Mouse (Mus musculus) stomach, embryonic 16.5 days (tissue): ENCODE measurements around the gene Prl7a1. TPM values are rescaled to one million over a fixed set of nuclear protein-coding genes. Genes with fewer than 3 reads are reported as not detected.

Experiments
- ATAC-seq: fragments of 200-750 bp; cut with Nextera tagmentation; 2 replicates; pipeline ENCODE4 v1.8.0; 2017; ENCODE audit warnings: moderate number of reproducible peaks, moderate TSS enrichment; ENCODE audit not compliant: insufficient read depth, low FRiP score
- H3K27ac ChIP-seq: fragments of 300-500 bp; sonication (generic); 2 replicates; pipeline ENCODE4 v1.5.1; 2014; ENCODE audit warnings: low read length
- H3K27me3 ChIP-seq: fragments of 300-500 bp; sonication (generic); 2 replicates; pipeline ENCODE4 v1.6.1; 2014; ENCODE audit warnings: low read length, control low read depth, mixed read lengths; ENCODE audit not compliant: control insufficient read depth, insufficient read depth
- H3K36me3 ChIP-seq: fragments of 300-500 bp; sonication (generic); 2 replicates; pipeline ENCODE4 v1.6.1; 2014; ENCODE audit warnings: low read length; ENCODE audit not compliant: control insufficient read depth, insufficient read depth
- H3K4me1 ChIP-seq: fragments of 300-500 bp; sonication (generic); 2 replicates; pipeline ENCODE4 v1.6.1; 2014; ENCODE audit warnings: low read length, control low read depth, mixed read lengths; ENCODE audit not compliant: control insufficient read depth, insufficient read depth
- H3K4me2 ChIP-seq: fragments of 300-500 bp; sonication (generic); 2 replicates; pipeline ENCODE4 v1.6.1; 2014; ENCODE audit warnings: low read depth, low read length, mixed read lengths
- H3K4me3 ChIP-seq: fragments of 300-500 bp; sonication (generic); replicated peaks from 2 replicates; pipeline ENCODE4 v1.5.1; 2014; ENCODE audit warnings: mild to moderate bottlenecking, low read length
- H3K9ac ChIP-seq: fragments of 300-500 bp; sonication (generic); 2 replicates; pipeline ENCODE4 v1.6.1; 2014; ENCODE audit warnings: low read length
- H3K9me3 ChIP-seq: fragments of 300-500 bp; sonication (generic); replicated peaks from 2 replicates; pipeline ENCODE4 v1.6.1; 2016; ENCODE audit warnings: low read length, control low read depth; ENCODE audit not compliant: control insufficient read depth
- WGBS: fragments of 180-500 bp; shearing (Covaris S2); extraction: QIAGEN DNeasy Blood & Tissue Kit; methylation state at CpG from one replicate; pipeline ENCODE4 v1.1.7; 2014; 5-methylcytosine and 5-hydroxymethylcytosine counted together
- polyA plus RNA-seq: library from polyadenylated mRNA; unstranded; fragments of >200 nt; fragmentation: Nextera tagmentation; extraction: Ambion mirVana; gene quantifications from 2 replicates; pipeline ENCODE4 v1.2.1, GENCODE M21; 2015

Gene Prl7a1
- polyA plus RNA-seq: not detected in 2 replicates

DNA sequence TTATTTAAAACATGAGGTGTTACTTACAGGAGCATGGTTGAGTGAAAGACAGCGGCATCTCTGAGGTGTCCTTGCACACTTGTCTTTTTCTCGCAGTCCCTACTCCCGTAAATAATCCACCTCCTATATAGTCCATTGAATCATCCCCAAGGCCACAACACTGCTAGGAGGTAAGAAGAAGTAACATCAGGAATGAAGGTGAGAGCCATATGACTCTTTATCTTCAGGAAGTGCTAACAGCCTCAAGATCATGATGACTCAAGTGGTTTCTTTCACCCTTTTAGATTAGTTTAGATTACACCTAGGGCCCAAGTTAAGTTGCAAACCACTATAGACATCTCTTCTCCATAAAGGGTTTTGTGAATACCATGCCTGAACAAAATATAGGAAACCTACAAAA lies at the start of gene Prl7a1:
Gene Prl7a1, minus strand, starts transcription at position 101 of the 400 bp plus-strand sequence.
- no peak for ATAC-seq
- WGBS: 93% methylated on average over 3 of the region's 3 CpGs
- no peak within 1 kb of the TSS for H3K9ac ChIP-seq
- H3K27ac ChIP-seq: no peak within 1 kb of the TSS
- H3K4me3 ChIP-seq: no peak within 1 kb of the TSS
- no peaks in the 10 kb centered on the region for H3K9me3 ChIP-seq
- H3K27me3 ChIP-seq: no peaks in the 10 kb centered on the region
- no peaks in the 10 kb centered on the region for H3K36me3 ChIP-seq
- H3K4me2 ChIP-seq: no peak within 1 kb of the TSS
- H3K4me1 ChIP-seq: no peaks in the 10 kb centered on the region

DNA sequence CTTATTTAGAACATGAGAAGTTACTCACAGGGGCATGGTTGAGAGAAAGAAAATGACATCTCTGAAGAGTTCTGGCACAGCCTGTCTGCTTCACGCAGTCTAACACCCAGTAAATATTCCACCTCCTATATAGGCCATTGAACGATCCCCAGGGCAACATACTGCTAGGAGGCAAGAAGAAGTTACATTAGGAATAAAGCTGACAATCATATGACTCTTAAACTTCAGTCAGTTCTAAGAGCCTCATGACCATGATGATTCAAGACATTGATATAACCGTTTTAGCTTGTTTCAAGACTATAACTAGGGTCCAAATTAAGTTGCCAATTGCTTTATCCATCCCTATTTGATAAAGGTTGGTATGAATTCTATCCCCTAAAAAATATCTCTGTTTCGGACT lies 25.6 kb upstream of the Prl7a1 start, which contains the start of gene Prl7a2:
Gene Prl7a2, minus strand, starts transcription at position 101 of the 400 bp plus-strand sequence.
- ATAC-seq: no peak
- Histone ChIP-seq H3K27ac (no peak within 1 kb of the TSS), H3K9ac (no peak within 1 kb of the TSS), H3K36me3 (no peaks in the 10 kb centered on the region), H3K4me3 (no peak within 1 kb of the TSS), H3K27me3 (no peaks in the 10 kb centered on the region), H3K9me3 (no peaks in the 10 kb centered on the region), H3K4me1 (no peaks in the 10 kb centered on the region), H3K4me2 (no peak within 1 kb of the TSS)
- WGBS: 83% methylated on average over 4 of the region's 4 CpGs

DNA sequence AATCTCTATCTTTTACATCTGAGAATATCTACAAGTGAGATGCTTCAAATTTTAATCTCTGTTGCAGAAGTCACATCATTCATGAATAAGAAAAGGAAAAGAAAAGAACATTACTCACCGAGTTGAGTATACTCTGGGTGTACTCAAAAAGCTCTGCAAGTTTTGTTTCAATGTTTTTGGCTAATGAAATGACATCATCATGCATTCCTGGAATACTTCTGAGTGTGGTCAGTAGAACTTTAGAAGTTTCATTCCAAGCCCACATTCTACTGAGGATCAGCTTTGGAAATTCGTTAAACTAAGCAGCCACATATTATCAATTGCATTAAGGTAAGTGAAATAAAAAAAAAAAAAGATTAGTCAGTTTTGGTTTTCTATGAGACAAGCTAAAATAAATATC lies 18.5 kb upstream of the Prl7a1 start:
- no peak overlapping the region for H3K27ac ChIP-seq
- H3K36me3 ChIP-seq: no peaks in the 10 kb centered on the region
- no peak for ATAC-seq
- H3K27me3 ChIP-seq: no peaks in the 10 kb centered on the region
- H3K4me1 ChIP-seq: no peaks in the 10 kb centered on the region
- H3K9ac ChIP-seq: no peak overlapping the region
- H3K4me3 ChIP-seq: no peak overlapping the region
- H3K9me3 ChIP-seq: no peaks in the 10 kb centered on the region
- WGBS: 73% methylated on average over 2 of the region's 2 CpGs
- H3K4me2 ChIP-seq: no peak overlapping the region

DNA sequence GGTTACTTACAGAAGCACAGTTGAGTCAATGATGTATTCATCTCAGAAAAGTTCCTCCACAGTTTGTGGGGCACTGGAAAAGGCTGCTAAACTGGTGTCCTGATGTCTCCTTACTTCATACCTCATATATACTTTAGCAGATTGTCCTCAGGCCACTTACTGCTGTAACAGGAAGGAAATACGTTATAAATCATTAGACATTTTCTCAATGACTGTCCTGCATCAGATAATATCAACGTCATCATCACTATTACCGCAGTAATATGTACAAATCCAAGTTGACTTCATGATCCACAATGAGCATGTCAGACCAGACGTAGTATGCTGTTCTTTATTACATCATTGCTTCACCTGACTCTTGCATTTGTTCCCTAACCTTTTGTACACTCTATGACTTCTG lies 31.8 kb downstream of the Prl7a1 start, which contains the start of gene Prl7b1:
Gene Prl7b1, minus strand, starts transcription at position 101 of the 400 bp plus-strand sequence.
- H3K4me2 ChIP-seq: no peak within 1 kb of the TSS
- H3K4me3 ChIP-seq: no peak within 1 kb of the TSS
- H3K9ac ChIP-seq: no peak within 1 kb of the TSS
- no peaks in the 10 kb centered on the region for H3K4me1 ChIP-seq
- H3K9me3 ChIP-seq: no peaks in the 10 kb centered on the region
- no peak for ATAC-seq
- no peak within 1 kb of the TSS for H3K27ac ChIP-seq
- H3K27me3 ChIP-seq: no peaks in the 10 kb centered on the region
- H3K36me3 ChIP-seq: no peaks in the 10 kb centered on the region
- WGBS: 70% methylated on average over 4 of the region's 4 CpGs

Other genes with a start within 250 kb of the Prl7a1 start
- gene Prl8a6, start 203.8 kb downstream of the Prl7a1 start, polyA plus RNA-seq: not detected in 2 replicates
- not detected in 2 replicates for gene Prl8a8, start 129.3 kb downstream of the Prl7a1 start, polyA plus RNA-seq
- gene Prl8a9, start 77.9 kb downstream of the Prl7a1 start, polyA plus RNA-seq: not detected in 2 replicates
- not detected in 2 replicates for gene Prl8a1, start 60.3 kb downstream of the Prl7a1 start, polyA plus RNA-seq
- gene Prl7b1, start 31.9 kb downstream of the Prl7a1 start, polyA plus RNA-seq: not detected in 2 replicates
- gene Prl7a2, start 25.5 kb upstream of the Prl7a1 start, polyA plus RNA-seq: not detected in 2 replicates
- not detected in 2 replicates for gene Prl7d1, start 74.2 kb upstream of the Prl7a1 start, polyA plus RNA-seq
- gene Prl7c1, start 138.3 kb upstream of the Prl7a1 start, polyA plus RNA-seq: not detected in 2 replicates
- gene Prl2a1, start 159.2 kb upstream of the Prl7a1 start, polyA plus RNA-seq: not detected in 2 replicates
- not detected in 2 replicates for gene Prl2c1, start 206.8 kb upstream of the Prl7a1 start, polyA plus RNA-seq